Mouse (Mus musculus) lung, postnatal 0 days (tissue): ENCODE measurements at regions not wholly inside any gene's neighbourhood (a gene's known extent, or its start where the extent isn't known, plus 50 kb on each side); places are given as distances from the start of the nearest gene placed in this dataset.

ENCODE experiments used
- CTCF ChIP-seq: IDR thresholded peaks from 2 replicates; pipeline ENCODE4 v1.5.1; 2016; ENCODE audit warnings: antibody characterized with exemption, mild to moderate bottlenecking
- EP300 ChIP-seq: IDR thresholded peaks from 2 replicates; pipeline ENCODE4 v1.6.1; 2016; ENCODE audit warnings: antibody characterized with exemption, mild to moderate bottlenecking, control low read depth

- TF ChIP-seq CTCF = no peak
- no peak for TF ChIP-seq EP300
Observed at GRCm38 (mm10) chr16:26171441-26171840, 65.9 kb upstream of the P3h2 start.
